In the genomic region with DNA sequence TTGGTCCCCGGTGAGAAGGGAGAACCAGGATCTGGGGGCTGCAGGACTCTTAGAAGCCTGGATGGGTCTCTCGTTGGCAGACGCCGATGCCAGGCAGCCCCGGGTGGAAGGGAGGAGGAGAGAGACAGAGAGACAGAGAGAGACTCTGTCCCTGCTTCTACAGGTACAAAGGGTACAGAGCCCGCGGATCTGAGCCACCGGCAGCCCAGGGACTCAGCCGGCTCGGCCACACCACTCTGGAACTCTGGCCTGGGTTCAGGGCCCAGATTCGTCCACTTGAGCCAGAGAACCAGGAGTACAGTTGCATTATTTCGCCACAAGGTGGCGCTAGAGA, we compare ENCODE assay signal across 8 mouse cellular contexts.
DNase-seq lines count a peak whose midpoint lies in the region; ATAC-seq and TF ChIP-seq lines count a peak whose summit lies in the region.

No protein-coding gene starts in this region.

- 42% methylated on average over 11 of the region's 13 CpGs for WGBS in lung, embryonic 15.5 days
- WGBS in embryonic facial prominence, embryonic 13.5 days = 47% methylated on average over 13 of the region's 13 CpGs
- WGBS in hindbrain, postnatal 0 days = 48% methylated on average over 13 of the region's 13 CpGs
- WGBS in neural tube, embryonic 12.5 days = 48% methylated on average over 13 of the region's 13 CpGs

- no peaks in the 10 kb centered on the region for H3K9me3 ChIP-seq in lung, embryonic 15.5 days
- no peaks in the 10 kb centered on the region for H3K9me3 ChIP-seq in embryonic facial prominence, embryonic 13.5 days
- H3K9me3 ChIP-seq in hindbrain, postnatal 0 days (ENCODE audit: low read length) = no peaks in the 10 kb centered on the region
- no peaks in the 10 kb centered on the region for H3K9me3 ChIP-seq in neural tube, embryonic 12.5 days

- no peaks in the 10 kb centered on the region for H3K4me1 ChIP-seq in lung, embryonic 15.5 days
- H3K4me1 ChIP-seq in embryonic facial prominence, embryonic 13.5 days = no peaks in the 10 kb centered on the region
- no peaks in the 10 kb centered on the region for H3K4me1 ChIP-seq in hindbrain, postnatal 0 days (ENCODE audit: insufficient read depth, low read length)
- no peaks in the 10 kb centered on the region for H3K4me1 ChIP-seq in neural tube, embryonic 12.5 days

- H3K27me3 ChIP-seq in lung, embryonic 15.5 days = no peaks in the 10 kb centered on the region
- no peaks in the 10 kb centered on the region for H3K27me3 ChIP-seq in embryonic facial prominence, embryonic 13.5 days
- no peaks in the 10 kb centered on the region for H3K27me3 ChIP-seq in hindbrain, postnatal 0 days (ENCODE audit: insufficient read depth, low read length)
- no peaks in the 10 kb centered on the region for H3K27me3 ChIP-seq in neural tube, embryonic 12.5 days (replicated peaks)

- DNase-seq in lung, postnatal 10 days = no peak
- DNase-seq in hindbrain, postnatal 0 days (ENCODE audit: low spot score) = no peak
- DNase-seq in layer of hippocampus, postnatal 36 days = no peak
- no peak for DNase-seq in c-Kit-positive CD71-positive TER-119-positive erythroid progenitor cells, embryonic 14.5 days (ENCODE audit: low spot score)
- no peak for DNase-seq in embryo, embryonic 11 days

- H3K36me3 ChIP-seq in lung, embryonic 15.5 days = no peaks in the 10 kb centered on the region
- no peaks in the 10 kb centered on the region for H3K36me3 ChIP-seq in embryonic facial prominence, embryonic 13.5 days
- H3K36me3 ChIP-seq in hindbrain, postnatal 0 days (ENCODE audit: insufficient read depth, low read length) = no peaks in the 10 kb centered on the region
- no peaks in the 10 kb centered on the region for H3K36me3 ChIP-seq in neural tube, embryonic 12.5 days

- H3K27ac ChIP-seq in lung, embryonic 15.5 days = no peak overlapping the region; the same call in 1 of the 2 replicates
- no peak overlapping the region for H3K27ac ChIP-seq in embryonic facial prominence, embryonic 13.5 days
- H3K27ac ChIP-seq in hindbrain, postnatal 0 days = peak overlapping the region; percentile 20; the same call in 1 of the 2 replicates
- H3K27ac ChIP-seq in neural tube, embryonic 12.5 days = no peak overlapping the region

- no peak for TF ChIP-seq CTCF in hindbrain, postnatal 0 days (IDR thresholded peaks at IDR 0.05; ENCODE audit: low read depth)

- H3K9ac ChIP-seq in lung, embryonic 15.5 days = peak overlapping the region; percentile 31; the same call in 1 of the 2 replicates
- H3K9ac ChIP-seq in embryonic facial prominence, embryonic 13.5 days = peak overlapping the region; percentile 55
- H3K9ac ChIP-seq in hindbrain, postnatal 0 days (replicated peaks; ENCODE audit: low read length) = peak overlapping the region; percentile 51
- no peak overlapping the region for H3K9ac ChIP-seq in neural tube, embryonic 12.5 days

- H3K4me2 ChIP-seq in lung, embryonic 15.5 days = peak overlapping the region; percentile 40
- peak overlapping the region; percentile 48 for H3K4me2 ChIP-seq in embryonic facial prominence, embryonic 13.5 days
- H3K4me2 ChIP-seq in hindbrain, postnatal 0 days (ENCODE audit: low read depth, low read length) = peak overlapping the region; percentile 47
- H3K4me2 ChIP-seq in neural tube, embryonic 12.5 days (replicated peaks) = peak overlapping the region; percentile 35

- ATAC-seq in lung, embryonic 15.5 days (ENCODE audit: borderline replicate concordance, extremely low read depth, low FRiP score, low TSS enrichment) = no peak; the same call in 1 of the 2 replicates
- ATAC-seq in embryonic facial prominence, embryonic 13.5 days (ENCODE audit: insufficient number of reproducible peaks, insufficient read depth, low FRiP score, low TSS enrichment, low read depth) = no peak
- no peak for ATAC-seq in hindbrain, postnatal 0 days
- no peak for ATAC-seq in neural tube, embryonic 12.5 days (ENCODE audit: low FRiP score, low read depth)

- H3K4me3 ChIP-seq in lung, embryonic 15.5 days = peak overlapping the region; percentile 17; the same call in 1 of the 2 replicates
- H3K4me3 ChIP-seq in embryonic facial prominence, embryonic 13.5 days = peak overlapping the region; percentile 30
- H3K4me3 ChIP-seq in hindbrain, postnatal 0 days (ENCODE audit: low read length) = peak overlapping the region; percentile 31
- H3K4me3 ChIP-seq in neural tube, embryonic 12.5 days = no peak overlapping the region
